Mouse (Mus musculus): ENCODE results near the gene Fuk. TPM values are rescaled to one million over a fixed set of nuclear protein-coding genes. Genes with fewer than 3 reads are reported as not detected.
A peak's percentile ranks its signal among the peaks of the same experiment; 100 is the strongest.

Gene Fuk
- polyA plus RNA-seq, 1 experiment from 2014 or later, result 10.1 TPM

GRCm38 (mm10) chr8:110888860-110889259, 13.4 kb downstream of the Fuk start:
- ATAC-seq (replicated peaks; ENCODE audit: low FRiP score, low read depth) (no peak), DNase-seq (ENCODE audit: low spot score) (no peak)
- H3K27me3 ChIP-seq (ENCODE audit: insufficient read depth, low read length), result no peaks in the 10 kb centered on the region
- H3K9me3 ChIP-seq (replicated peaks; ENCODE audit: low read length), result no peaks in the 10 kb centered on the region
- H3K27ac ChIP-seq, result no peak overlapping the region
- WGBS, result 90% methylated on average over 16 of the region's 16 CpGs
- TF ChIP-seq CTCF (IDR thresholded peaks at IDR 0.05; ENCODE audit: low read depth), result no peak
- no peaks in the 10 kb centered on the region for H3K4me1 ChIP-seq (replicated peaks; ENCODE audit: insufficient read depth, low read length)
- H3K4me2 ChIP-seq (ENCODE audit: low read length), result no peak overlapping the region
- no peak overlapping the region for H3K9ac ChIP-seq (ENCODE audit: low read depth, low read length)
- H3K36me3 ChIP-seq (ENCODE audit: insufficient read depth, low read length), result peaks cover 13% of the 10 kb centered on the region; the same call in 1 of the 2 replicates
- H3K4me3 ChIP-seq (replicated peaks; ENCODE audit: low read depth, low read length), result no peak overlapping the region

- no peak for TF ChIP-seq CTCF (IDR thresholded peaks at IDR 0.05; ENCODE audit: low read depth)
- no peak overlapping the region for H3K4me3 ChIP-seq (replicated peaks; ENCODE audit: low read depth, low read length)
- H3K27ac ChIP-seq, result no peak overlapping the region
- DNase-seq (ENCODE audit: low spot score) (no peak), ATAC-seq (replicated peaks; ENCODE audit: low FRiP score, low read depth) (no peak)
- H3K9ac ChIP-seq (ENCODE audit: low read depth, low read length), result no peak overlapping the region
- H3K4me2 ChIP-seq (ENCODE audit: low read length), result no peak overlapping the region
- no peaks in the 10 kb centered on the region for H3K27me3 ChIP-seq (ENCODE audit: insufficient read depth, low read length)
- no peaks in the 10 kb centered on the region for H3K4me1 ChIP-seq (replicated peaks; ENCODE audit: insufficient read depth, low read length)
- peaks cover 13% of the 10 kb centered on the region; the same call in 1 of the 2 replicates for H3K36me3 ChIP-seq (ENCODE audit: insufficient read depth, low read length)
- no peaks in the 10 kb centered on the region for H3K9me3 ChIP-seq (replicated peaks; ENCODE audit: low read length)
- 88% methylated on average over 8 of the region's 8 CpGs for WGBS
Measured at GRCm38 (mm10) chr8:110888441-110888840, 13.8 kb downstream of the Fuk start.

- Histone ChIP-seq H3K4me3 (replicated peaks; ENCODE audit: low read depth, low read length) (no peak overlapping the region), H3K4me2 (ENCODE audit: low read length) (no peak overlapping the region), H3K36me3 (ENCODE audit: insufficient read depth, low read length) (peaks cover 21% of the 10 kb centered on the region), H3K27me3 (ENCODE audit: insufficient read depth, low read length) (no peaks in the 10 kb centered on the region), H3K4me1 (replicated peaks; ENCODE audit: insufficient read depth, low read length) (no peaks in the 10 kb centered on the region), H3K27ac (no peak overlapping the region), H3K9ac (ENCODE audit: low read depth, low read length) (no peak overlapping the region), H3K9me3 (replicated peaks; ENCODE audit: low read length) (no peaks in the 10 kb centered on the region)
- DNase-seq (ENCODE audit: low spot score), result no peak
- WGBS, result 92% methylated on average over 10 of the region's 10 CpGs
- no peak for TF ChIP-seq CTCF (IDR thresholded peaks at IDR 0.05; ENCODE audit: low read depth)
- no peak for ATAC-seq (replicated peaks; ENCODE audit: low FRiP score, low read depth)
Measured at GRCm38 (mm10) chr8:110887551-110887950, 14.7 kb downstream of the Fuk start.

GRCm38 (mm10) chr8:110886634-110887033, 15.7 kb downstream of the Fuk start:
- 87% methylated on average over 3 of the region's 3 CpGs for WGBS
- Histone ChIP-seq H3K27ac (no peak overlapping the region), H3K9ac (ENCODE audit: low read depth, low read length) (no peak overlapping the region), H3K4me2 (ENCODE audit: low read length) (no peak overlapping the region), H3K9me3 (replicated peaks; ENCODE audit: low read length) (no peaks in the 10 kb centered on the region), H3K4me1 (replicated peaks; ENCODE audit: insufficient read depth, low read length) (no peaks in the 10 kb centered on the region), H3K27me3 (ENCODE audit: insufficient read depth, low read length) (no peaks in the 10 kb centered on the region), H3K4me3 (replicated peaks; ENCODE audit: low read depth, low read length) (no peak overlapping the region), H3K36me3 (ENCODE audit: insufficient read depth, low read length) (peaks cover 29% of the 10 kb centered on the region)
- ATAC-seq (replicated peaks; ENCODE audit: low FRiP score, low read depth), result no peak
- no peak for TF ChIP-seq CTCF (IDR thresholded peaks at IDR 0.05; ENCODE audit: low read depth)
- DNase-seq (ENCODE audit: low spot score), result no peak

- Histone ChIP-seq H3K27ac (no peak overlapping the region), H3K4me3 (replicated peaks; ENCODE audit: low read depth, low read length) (no peak overlapping the region), H3K4me1 (replicated peaks; ENCODE audit: insufficient read depth, low read length) (no peaks in the 10 kb centered on the region), H3K36me3 (ENCODE audit: insufficient read depth, low read length) (peaks cover 52% of the 10 kb centered on the region), H3K9ac (ENCODE audit: low read depth, low read length) (no peak overlapping the region), H3K4me2 (ENCODE audit: low read length) (no peak overlapping the region), H3K27me3 (ENCODE audit: insufficient read depth, low read length) (no peaks in the 10 kb centered on the region), H3K9me3 (replicated peaks; ENCODE audit: low read length) (no peaks in the 10 kb centered on the region)
- DNase-seq (ENCODE audit: low spot score) (peak; percentile 5), ATAC-seq (replicated peaks; ENCODE audit: low FRiP score, low read depth) (peak; percentile 40; the same call in 1 of the 2 replicates)
- no peak for TF ChIP-seq CTCF (IDR thresholded peaks at IDR 0.05; ENCODE audit: low read depth)
- 76% methylated on average over 18 of the region's 18 CpGs for WGBS
Measured at GRCm38 (mm10) chr8:110883824-110884223, 18.5 kb downstream of the Fuk start.

- H3K27me3 ChIP-seq (ENCODE audit: insufficient read depth, low read length), result no peaks in the 10 kb centered on the region
- TF ChIP-seq CTCF (IDR thresholded peaks at IDR 0.05; ENCODE audit: low read depth), result no peak
- WGBS, result 94% methylated on average over 10 of the region's 10 CpGs
- peaks cover 58% of the 10 kb centered on the region for H3K36me3 ChIP-seq (ENCODE audit: insufficient read depth, low read length)
- H3K4me3 ChIP-seq (replicated peaks; ENCODE audit: low read depth, low read length), result no peak overlapping the region
- no peaks in the 10 kb centered on the region for H3K4me1 ChIP-seq (replicated peaks; ENCODE audit: insufficient read depth, low read length)
- H3K9ac ChIP-seq (ENCODE audit: low read depth, low read length), result no peak overlapping the region
- no peak for ATAC-seq (replicated peaks; ENCODE audit: low FRiP score, low read depth)
- no peaks in the 10 kb centered on the region for H3K9me3 ChIP-seq (replicated peaks; ENCODE audit: low read length)
- H3K4me2 ChIP-seq (ENCODE audit: low read length), result no peak overlapping the region
- no peak for DNase-seq (ENCODE audit: low spot score)
- no peak overlapping the region for H3K27ac ChIP-seq
Measured at GRCm38 (mm10) chr8:110881741-110882310, 20.5 kb downstream of the Fuk start.

- WGBS, result 91% methylated on average over 4 of the region's 4 CpGs
- Histone ChIP-seq H3K27me3 (ENCODE audit: insufficient read depth, low read length) (no peaks in the 10 kb centered on the region), H3K4me3 (replicated peaks; ENCODE audit: low read depth, low read length) (no peak overlapping the region), H3K36me3 (ENCODE audit: insufficient read depth, low read length) (peaks cover 66% of the 10 kb centered on the region), H3K9me3 (replicated peaks; ENCODE audit: low read length) (no peaks in the 10 kb centered on the region), H3K4me2 (ENCODE audit: low read length) (no peak overlapping the region), H3K27ac (no peak overlapping the region), H3K4me1 (replicated peaks; ENCODE audit: insufficient read depth, low read length) (no peaks in the 10 kb centered on the region), H3K9ac (ENCODE audit: low read depth, low read length) (no peak overlapping the region)
- ATAC-seq (replicated peaks; ENCODE audit: low FRiP score, low read depth) (no peak), DNase-seq (ENCODE audit: low spot score) (no peak)
- no peak for TF ChIP-seq CTCF (IDR thresholded peaks at IDR 0.05; ENCODE audit: low read depth)
Measured at GRCm38 (mm10) chr8:110877862-110878261, 24.4 kb downstream of the Fuk start.

Measured in kidney, postnatal 0 days (tissue).